Mouse (Mus musculus) cortical plate, adult 2 months (tissue): ENCODE results near the gene Ankrd13b.

ENCODE experiments used
- CTCF ChIP-seq: fragments of 200-500 bp; IDR thresholded peaks from 2 replicates; pipeline ENCODE4 v1.5.1; 2011; ENCODE audit warnings: mild to moderate bottlenecking, control low read depth, low read length; ENCODE audit not compliant: insufficient read depth; ENCODE audit errors: extremely low read depth
- POLR2A ChIP-seq: fragments of 200-500 bp; IDR thresholded peaks from 2 replicates; pipeline ENCODE4 v1.6.1; 2011; ENCODE audit warnings: mild to moderate bottlenecking, low read length, control low read depth; ENCODE audit not compliant: insufficient read depth; ENCODE audit errors: extremely low read depth

DNA sequence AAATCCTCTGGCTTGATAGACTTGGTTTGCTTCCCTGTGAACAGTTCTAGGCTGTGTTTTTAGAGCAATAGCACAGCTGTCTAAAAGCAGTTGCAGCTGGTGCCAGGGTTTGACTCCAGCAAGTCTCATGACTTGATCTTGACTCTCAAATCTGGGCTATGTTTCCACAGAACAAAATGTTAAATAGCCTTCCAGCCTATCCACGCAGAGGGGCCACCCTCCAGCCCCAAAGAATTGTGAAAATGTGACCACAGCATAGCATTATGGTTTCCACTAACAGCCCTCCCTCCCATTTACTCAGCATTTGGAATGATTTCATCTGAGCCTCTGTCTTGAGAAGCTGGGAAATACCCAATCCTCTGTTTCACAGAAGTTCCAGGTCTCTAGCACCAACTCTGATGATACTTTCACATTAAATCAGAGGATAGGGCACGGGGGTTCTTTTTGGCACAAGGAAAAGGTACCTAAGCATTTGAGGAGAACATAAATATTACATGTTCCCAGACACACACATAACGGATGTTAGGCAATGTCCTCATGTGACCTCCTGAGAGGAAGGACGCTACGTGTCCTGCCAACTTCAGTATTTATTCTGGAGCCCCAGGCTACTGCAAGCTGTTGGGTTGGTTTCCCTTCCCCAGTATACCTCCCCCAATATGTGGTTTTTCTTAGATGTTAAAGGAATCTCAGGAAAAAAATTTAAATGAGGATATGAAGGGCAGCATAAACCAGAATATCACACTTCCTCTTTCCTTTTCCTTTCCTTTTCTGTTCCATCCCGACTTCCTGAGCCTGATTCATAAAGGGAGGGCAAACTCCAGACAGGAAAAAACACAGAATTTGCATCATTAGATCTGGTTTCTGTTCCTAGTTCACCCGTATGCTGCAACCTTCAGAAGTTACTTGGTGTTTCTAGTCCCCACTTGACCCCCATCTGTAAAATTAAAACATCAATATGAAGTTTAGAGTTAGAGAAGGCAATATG, 47.0 kb downstream of the Ankrd13b start:
- TF ChIP-seq CTCF (no peak), POLR2A (no peak)
